Mouse (Mus musculus) olfactory bulb, adult 2 months (tissue): ENCODE results near the gene Dclk2.

Experiments
- CTCF ChIP-seq: fragments of 200-500 bp; IDR thresholded peaks from 2 replicates; pipeline ENCODE4 v1.5.1; 2012; ENCODE audit warnings: low read depth, mild to moderate bottlenecking, low read length, moderate library complexity; ENCODE audit not compliant: insufficient read depth
- POLR2A ChIP-seq: fragments of 200-500 bp; IDR thresholded peaks from 2 replicates; pipeline ENCODE4 v1.6.1; 2012; ENCODE audit warnings: mild to moderate bottlenecking, low read depth, low read length, moderate library complexity; ENCODE audit not compliant: insufficient read depth

DNA sequence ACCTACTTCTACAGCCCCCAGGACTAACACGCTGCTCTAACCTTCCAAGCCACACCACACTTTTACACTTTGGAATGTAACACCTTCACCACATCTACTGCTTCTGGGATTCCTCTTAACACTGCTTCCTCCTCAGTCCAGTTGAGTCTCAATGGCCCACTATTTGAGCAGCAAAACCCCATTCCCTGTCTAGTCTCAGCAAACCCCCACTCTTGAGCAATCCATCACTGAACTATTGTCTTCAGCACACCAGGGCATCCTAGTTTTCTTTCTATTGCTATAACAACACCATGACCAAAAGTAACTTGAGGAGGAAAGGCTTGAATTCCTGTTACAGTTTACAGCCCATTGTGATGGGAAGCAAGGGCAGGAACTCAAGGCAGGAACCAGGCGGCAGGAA lies 36.2 kb downstream of the Dclk2 start:
- TF ChIP-seq CTCF (no peak), POLR2A (no peak)
